Mouse (Mus musculus) urinary bladder, postnatal 14 days (tissue): Measurements from ENCODE around the gene Ihh.
A peak's percentile ranks its signal among the peaks of the same experiment; 100 is the strongest.

Experiments
- DNase-seq: peaks from one replicate; pipeline ENCODE4 v3.0.0; 2021; ENCODE audit warnings: low spot score

The Ihh gene

DNA sequence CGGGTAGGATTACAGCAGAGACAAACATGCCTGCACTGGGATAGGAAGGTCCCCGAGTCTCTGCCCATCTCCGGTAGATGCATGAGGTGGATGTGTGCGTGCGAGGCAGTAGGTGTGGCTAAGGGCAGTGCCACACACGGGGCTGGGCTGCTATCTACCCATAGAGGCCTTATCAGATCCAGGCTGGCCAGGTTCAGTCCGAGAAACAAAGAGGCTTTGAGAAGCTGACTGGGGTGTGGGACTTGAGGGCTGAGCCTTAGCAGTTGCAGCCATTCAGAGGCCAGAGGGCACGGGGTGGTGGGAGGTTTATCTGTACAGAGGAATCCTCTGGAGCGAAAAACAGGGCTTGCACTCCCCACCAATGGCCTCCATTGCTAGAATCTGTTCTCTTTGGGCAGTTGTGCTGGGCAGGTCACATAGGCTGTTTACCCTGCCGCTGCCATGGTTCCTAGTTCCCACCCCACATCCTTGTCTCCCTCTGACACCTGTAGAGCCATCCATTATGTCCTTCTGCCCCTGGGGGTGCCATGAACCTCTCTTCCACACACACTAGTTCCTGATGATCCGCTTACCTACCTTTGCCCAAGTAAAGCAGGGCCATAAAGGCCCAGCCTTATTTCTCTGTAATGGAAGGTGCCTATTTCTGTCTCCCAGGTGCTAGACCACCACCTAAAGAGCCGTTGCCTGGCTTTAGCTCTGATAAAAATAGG, 9.7 kb downstream of the Ihh start:
- peak; percentile 20 for DNase-seq

DNA sequence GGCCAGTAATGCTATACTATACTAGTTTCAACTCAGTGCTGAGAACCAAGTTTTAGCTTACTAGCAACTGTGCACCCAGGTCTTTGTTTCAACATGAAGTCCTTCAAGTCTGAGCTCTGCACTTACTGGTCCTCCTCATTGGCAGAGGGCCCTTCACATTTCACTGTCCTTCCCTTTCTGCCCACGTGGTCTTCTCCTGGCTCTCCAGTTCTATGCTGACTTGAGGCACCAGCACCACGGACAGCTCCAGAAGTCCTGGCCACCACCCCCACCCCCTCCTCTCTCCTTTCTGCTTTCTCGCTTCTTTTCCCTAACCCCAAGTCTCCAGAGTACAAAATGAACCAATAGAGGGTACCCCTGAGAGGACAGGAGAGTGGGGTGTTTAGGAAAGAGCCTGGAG, 11.7 kb downstream of the Ihh start:
- DNase-seq = no peak

DNA sequence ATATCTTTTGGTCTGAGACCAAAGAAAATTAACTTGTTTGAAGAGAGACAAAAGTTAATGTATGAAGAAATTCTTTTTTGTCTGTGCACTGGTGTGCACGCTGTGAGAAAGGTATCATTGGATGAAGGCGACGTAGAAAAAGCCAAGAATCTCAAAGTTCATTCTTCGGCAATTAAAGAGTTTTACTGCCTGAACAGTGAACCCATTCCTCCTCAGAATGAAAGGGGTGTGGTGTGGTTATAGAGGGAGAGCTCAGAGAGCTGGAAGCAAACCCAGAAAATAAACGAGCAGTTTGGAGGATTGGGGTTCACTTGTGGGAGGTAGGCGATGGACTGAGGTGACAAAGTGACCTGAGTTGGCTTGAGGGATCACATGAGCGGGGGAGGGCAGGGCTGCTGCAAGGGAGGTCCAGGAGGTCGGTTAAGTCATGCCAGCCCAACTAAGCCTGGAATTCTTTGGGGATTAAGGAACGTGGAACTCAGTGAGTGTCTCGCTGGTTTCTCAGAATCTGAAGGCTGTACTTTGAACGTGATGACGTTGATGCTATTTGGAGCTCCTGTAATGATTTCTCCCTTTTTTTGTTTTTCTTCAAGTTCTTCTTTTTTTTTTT, 15.1 kb downstream of the Ihh start:
- DNase-seq = no peak

DNA sequence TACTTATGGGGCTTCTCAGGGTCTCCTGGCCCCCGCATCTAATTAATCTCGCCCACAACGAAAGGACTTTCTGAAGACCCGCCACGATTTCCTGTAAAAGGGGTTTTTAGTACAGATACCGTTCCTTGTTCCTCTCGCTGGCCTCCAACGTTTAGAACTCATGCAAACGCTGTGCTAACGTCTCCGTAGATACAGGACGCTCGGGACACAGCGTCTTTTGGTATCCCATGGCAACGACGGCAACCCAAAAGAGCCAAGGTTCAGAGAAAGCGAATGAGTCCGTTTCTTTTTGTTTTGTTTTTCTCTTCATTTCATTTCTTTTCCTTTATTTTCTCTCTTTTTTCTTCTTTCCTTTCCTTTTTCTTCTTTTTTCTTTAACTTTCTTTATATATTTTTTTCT, 16.1 kb downstream of the Ihh start, which contains the start of gene Cfap65:
Cfap65 (minus strand) TSS at position 198 of the 400 bp plus-strand sequence.
- DNase-seq = peak; percentile 20

DNA sequence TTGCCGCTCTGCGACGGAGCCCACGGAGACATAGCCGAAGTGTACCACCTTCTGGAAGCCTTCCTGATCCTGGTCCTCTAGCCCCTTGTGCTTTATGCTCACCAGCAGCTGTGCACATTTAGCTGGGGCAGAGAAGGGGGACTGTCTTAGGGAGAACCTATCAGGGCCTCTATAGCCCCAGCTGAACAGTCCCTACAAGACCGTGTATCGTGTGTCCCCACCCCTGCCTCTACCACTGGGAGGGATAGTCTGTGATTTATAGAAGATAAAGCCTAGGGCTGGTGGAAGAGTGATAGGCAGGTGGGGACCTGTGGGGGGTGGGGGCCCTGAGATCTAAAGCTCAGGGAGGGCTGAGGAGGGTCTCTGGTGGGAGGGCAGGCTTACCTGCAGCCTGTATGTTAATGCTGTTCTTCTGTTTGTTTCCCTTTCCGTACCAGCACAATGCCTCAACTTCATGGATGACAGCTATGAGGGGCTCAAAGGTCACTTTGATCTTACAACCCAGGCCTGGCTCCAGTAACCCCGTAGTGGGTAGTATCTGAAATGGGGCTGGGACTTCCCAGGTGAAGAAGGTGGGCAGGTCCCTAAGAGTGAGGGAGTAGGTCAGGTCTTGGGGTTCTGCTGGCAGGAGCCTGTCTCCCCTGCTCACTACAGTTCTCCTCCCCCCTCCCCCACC, 23.7 kb downstream of the Ihh start:
- no peak for DNase-seq

DNA sequence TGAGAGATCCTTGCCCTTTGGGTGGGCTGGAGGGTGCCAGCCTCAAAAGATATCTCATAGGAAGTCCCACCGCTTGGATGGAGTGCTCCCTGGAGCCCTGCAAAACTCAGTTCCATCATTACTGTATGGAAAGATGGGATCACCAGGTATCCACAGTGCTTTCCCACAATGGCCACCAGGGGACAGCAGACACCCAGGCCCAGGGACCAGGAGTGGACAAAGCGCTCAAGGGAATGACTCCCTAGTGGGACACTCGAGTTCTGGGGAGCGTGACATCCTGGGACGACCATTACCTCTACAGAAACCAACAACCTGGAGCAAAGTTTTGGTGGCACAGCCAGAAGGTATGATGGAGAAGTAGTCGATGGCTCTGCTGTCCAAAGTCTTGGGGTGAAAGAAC, 24.8 kb downstream of the Ihh start:
- DNase-seq = peak; percentile 59

DNA sequence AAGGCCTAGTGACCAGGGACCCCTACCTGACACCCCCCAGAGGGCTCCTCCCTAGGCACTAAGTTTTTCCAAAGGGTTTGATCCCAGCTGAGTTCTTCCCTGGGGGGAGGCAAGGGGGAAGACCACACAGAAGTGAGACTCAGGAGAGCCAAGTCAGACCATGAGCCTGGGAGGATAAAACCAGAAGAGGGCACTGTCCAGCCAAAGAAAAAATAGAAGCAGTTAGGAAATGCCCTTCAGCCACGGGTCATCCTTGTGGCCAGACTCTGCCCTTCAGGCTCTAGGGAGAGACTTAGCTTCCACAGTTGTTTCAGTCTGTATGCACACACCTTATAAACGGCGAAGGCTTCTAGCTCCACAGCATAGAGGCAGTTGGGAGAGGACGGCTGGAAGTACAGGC, 27.0 kb downstream of the Ihh start:
- no peak for DNase-seq

DNA sequence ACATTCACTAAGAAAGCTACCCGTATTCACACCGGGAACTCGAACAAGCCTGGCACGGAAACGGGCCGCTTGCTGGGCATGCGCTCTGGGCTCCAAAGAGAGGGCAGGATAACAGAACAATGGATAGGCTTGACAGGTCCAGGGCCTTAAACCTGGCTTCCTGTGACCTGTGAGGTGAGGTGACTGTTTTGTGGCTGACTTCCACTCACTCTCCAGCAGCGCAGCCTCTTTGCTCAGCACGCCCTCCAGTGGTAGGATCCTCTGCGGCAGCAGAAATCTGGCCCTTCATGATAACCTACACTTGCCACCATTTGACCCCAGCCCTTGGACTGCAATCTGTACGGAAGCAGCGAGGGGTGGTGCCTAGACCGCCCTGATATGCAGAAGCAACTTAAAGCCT, 35.8 kb downstream of the Ihh start:
- DNase-seq = no peak

DNA sequence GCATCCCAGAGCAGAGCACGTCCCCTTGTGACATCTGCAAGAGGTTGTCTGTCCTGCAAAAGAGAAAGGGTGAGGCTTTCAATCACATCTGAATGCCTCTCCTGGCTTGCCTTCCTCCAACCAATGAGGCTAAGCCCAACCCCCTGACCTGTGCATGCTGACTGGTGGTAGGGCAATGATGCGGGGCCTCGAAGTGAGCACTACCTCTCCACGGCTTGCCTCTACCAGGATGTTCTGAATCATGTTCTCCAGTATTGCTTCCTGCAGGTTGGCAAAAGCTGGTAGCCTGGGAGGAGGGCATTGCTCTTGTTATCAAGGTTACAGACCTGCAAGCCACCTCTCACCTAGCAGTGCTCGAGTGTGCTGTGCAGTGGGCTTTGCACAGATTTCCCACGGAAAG, 49.3 kb downstream of the Ihh start:
- no peak for DNase-seq

DNA sequence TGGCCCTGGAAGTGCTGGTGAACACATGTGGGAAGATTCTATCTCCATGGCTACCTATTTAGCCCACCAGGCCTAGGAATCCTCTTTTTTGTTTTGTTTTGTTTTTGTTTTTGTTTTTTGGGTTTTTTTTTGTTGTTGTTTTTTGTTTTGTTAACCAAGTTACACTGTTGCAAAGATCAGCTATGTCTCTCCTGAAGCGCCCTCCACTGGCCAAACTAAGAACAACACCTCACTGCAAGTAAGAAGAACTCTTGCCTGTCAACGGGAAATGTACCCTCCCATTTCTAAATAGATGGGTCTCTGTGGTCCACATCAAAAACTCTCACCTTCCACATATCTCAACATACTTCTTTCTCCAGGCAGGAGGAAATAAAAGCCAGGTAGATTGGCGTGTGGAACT, 49.8 kb downstream of the Ihh start:
- DNase-seq = peak; percentile 66

DNA sequence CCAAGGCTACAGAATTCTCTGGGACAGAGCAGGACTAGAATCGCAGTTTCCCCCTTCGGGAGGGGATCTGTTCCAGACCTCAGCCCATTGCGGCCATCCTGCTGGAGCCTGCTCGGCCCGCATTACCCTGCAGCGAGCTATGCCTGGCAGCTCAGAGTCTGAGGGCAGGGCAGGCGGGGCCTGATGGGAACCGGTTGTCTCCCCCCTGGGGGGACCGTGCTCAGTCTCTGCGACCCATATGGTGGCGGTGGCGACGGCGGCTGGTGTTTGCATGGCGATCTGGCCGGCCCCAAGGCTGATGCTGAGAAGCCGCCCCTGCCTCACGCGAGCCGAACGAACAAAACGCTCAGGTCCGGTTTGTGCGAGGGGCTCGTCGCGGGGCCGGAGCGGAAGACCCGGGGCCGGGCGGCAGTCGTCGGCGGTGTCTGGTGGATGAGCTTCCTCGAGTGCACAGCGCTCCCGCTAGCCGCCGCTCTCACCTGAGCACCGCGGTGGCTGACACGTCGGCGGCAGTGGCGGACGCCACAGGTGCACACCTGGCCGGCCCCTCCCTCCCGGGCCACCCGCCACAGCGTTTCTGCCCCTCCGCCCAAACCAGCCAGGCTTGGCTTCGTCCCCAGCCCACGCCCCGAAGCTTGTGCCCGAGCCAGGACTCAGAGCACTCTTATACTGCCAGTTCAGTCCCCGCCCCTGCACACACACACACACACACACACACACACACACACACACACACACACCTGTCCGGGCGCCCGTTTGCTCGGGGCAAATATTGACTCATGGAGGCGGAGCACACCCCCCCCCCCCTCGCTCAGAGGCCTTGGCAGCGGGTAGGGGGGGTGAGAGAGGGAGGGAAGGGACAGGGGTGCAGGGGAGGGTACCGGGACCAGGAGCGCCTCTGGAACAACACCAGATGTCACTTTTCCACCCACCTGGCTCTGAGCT, 50.9 kb downstream of the Ihh start:
- peak; percentile 76 for DNase-seq

DNA sequence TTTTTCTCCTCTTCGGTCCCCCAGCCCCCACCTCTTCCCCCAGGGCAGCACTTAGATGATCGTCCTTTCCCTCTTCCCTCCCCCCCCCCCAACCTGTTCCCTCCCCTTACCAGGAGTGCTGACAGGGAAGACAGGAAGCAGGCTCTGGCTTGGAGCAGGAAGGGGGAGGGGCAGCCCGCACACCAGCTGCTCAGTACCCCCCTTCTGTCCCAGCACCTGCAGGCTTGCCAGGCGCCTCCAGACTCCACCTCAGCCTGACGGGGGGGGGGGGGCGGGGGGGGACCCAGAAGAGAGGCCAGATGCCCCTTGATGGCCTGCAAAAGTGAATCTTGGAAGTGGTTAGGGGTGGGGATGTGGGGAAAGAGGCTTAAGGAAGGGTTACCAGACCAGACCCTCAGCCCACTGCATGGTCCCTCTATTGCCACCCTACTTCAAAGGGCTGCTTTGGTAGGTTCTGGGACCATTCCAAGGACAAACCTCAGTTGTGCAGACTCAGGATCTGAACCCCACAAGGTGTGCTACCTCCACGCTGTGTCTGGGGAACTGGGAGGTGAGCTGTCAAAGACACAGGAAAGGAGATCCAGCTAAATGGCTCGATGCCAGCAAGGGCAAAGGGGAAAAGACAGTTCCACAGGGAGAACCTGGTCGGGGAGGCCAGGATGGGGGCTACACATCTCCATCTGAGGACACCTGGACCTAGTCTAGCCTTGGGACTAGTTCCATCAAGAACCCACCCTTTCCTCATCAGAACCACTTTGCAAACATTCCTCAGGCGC, 52.6 kb downstream of the Ihh start:
- DNase-seq = no peak

DNA sequence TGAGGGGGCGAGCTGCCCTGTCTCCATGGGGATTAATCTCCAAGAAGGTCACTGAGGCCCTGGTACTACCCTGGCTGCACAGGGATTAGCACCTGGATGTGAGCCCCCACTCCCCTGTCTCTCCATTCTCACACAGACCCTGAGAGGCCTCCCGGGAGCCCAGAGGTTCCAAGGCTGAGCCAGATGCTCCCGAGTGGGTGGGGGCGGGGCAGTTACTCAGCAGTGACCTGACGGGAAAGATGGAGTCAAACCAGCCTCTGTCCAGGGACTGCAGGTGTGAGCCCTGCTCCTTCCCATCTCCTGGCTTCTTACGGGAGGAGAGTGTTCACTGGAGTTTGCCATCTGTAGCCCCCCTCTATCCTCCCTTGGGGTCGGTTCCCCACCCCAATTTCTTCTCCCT, 53.5 kb downstream of the Ihh start:
- DNase-seq = no peak
